Mouse (Mus musculus) stomach, embryonic 16.5 days (tissue): ENCODE results near the gene Slc5a3. TPM values are rescaled to one million over a fixed set of nuclear protein-coding genes. Genes with fewer than 3 reads are reported as not detected.

ENCODE experiments used
- ATAC-seq: fragments of 200-750 bp; cut with Nextera tagmentation; 2 replicates; pipeline ENCODE4 v1.8.0; 2017; ENCODE audit warnings: moderate number of reproducible peaks, moderate TSS enrichment; ENCODE audit not compliant: insufficient read depth, low FRiP score
- H3K27ac ChIP-seq: fragments of 300-500 bp; sonication (generic); 2 replicates; pipeline ENCODE4 v1.5.1; 2014; ENCODE audit warnings: low read length
- H3K27me3 ChIP-seq: fragments of 300-500 bp; sonication (generic); 2 replicates; pipeline ENCODE4 v1.6.1; 2014; ENCODE audit warnings: low read length, control low read depth, mixed read lengths; ENCODE audit not compliant: control insufficient read depth, insufficient read depth
- H3K36me3 ChIP-seq: fragments of 300-500 bp; sonication (generic); 2 replicates; pipeline ENCODE4 v1.6.1; 2014; ENCODE audit warnings: low read length; ENCODE audit not compliant: control insufficient read depth, insufficient read depth
- H3K4me1 ChIP-seq: fragments of 300-500 bp; sonication (generic); 2 replicates; pipeline ENCODE4 v1.6.1; 2014; ENCODE audit warnings: low read length, control low read depth, mixed read lengths; ENCODE audit not compliant: control insufficient read depth, insufficient read depth
- H3K4me2 ChIP-seq: fragments of 300-500 bp; sonication (generic); 2 replicates; pipeline ENCODE4 v1.6.1; 2014; ENCODE audit warnings: low read depth, low read length, mixed read lengths
- H3K4me3 ChIP-seq: fragments of 300-500 bp; sonication (generic); replicated peaks from 2 replicates; pipeline ENCODE4 v1.5.1; 2014; ENCODE audit warnings: mild to moderate bottlenecking, low read length
- H3K9ac ChIP-seq: fragments of 300-500 bp; sonication (generic); 2 replicates; pipeline ENCODE4 v1.6.1; 2014; ENCODE audit warnings: low read length
- H3K9me3 ChIP-seq: fragments of 300-500 bp; sonication (generic); replicated peaks from 2 replicates; pipeline ENCODE4 v1.6.1; 2016; ENCODE audit warnings: low read length, control low read depth; ENCODE audit not compliant: control insufficient read depth
- WGBS: fragments of 180-500 bp; shearing (Covaris S2); extraction: QIAGEN DNeasy Blood & Tissue Kit; methylation state at CpG from one replicate; pipeline ENCODE4 v1.1.7; 2014; 5-methylcytosine and 5-hydroxymethylcytosine counted together
- polyA plus RNA-seq: library from polyadenylated mRNA; unstranded; fragments of >200 nt; fragmentation: Nextera tagmentation; extraction: Ambion mirVana; gene quantifications from 2 replicates; pipeline ENCODE4 v1.2.1, GENCODE M21; 2015

The Slc5a3 gene
- polyA plus RNA-seq, 1 experiment from 2014 or later: 5.1 TPM

GRCm38 (mm10) chr16:92127666-92128065 is 69.5 kb downstream of the Slc5a3 start:
- no peak overlapping the region for H3K9ac ChIP-seq
- H3K27me3 ChIP-seq: no peaks in the 10 kb centered on the region
- ATAC-seq: no peak
- no peaks in the 10 kb centered on the region for H3K4me1 ChIP-seq
- WGBS: 85% methylated on average over 5 of the region's 5 CpGs
- no peak overlapping the region for H3K27ac ChIP-seq
- H3K36me3 ChIP-seq: no peaks in the 10 kb centered on the region
- peaks cover 6% of the 10 kb centered on the region; the same call in 1 of the 2 replicates for H3K9me3 ChIP-seq
- H3K4me3 ChIP-seq: no peak overlapping the region
- H3K4me2 ChIP-seq: no peak overlapping the region

DNA sequence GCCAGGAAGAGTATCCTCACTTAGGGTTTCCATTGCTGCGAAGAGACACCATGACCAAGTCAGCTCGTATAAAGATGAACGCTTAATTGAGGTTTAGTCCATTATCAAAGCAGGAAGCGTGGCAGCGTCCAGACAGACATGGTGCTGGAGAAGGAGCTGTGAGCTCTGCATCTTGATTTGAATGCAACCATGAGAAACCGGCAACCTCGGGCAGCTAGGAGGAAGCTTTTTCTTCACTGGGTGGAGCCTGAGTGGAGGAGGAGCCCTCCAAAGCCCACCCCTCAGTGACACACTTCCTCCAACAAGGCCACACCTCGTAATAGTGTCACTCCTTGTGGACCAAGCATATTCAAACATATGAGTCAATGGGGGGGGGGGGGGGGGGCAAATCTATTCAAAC is 71.7 kb downstream of the Slc5a3 start:
- ATAC-seq: no peak
- Histone ChIP-seq H3K4me1 (no peaks in the 10 kb centered on the region), H3K27ac (no peak overlapping the region), H3K4me3 (no peak overlapping the region), H3K27me3 (no peaks in the 10 kb centered on the region), H3K4me2 (no peak overlapping the region), H3K36me3 (no peaks in the 10 kb centered on the region), H3K9me3 (no peaks in the 10 kb centered on the region), H3K9ac (no peak overlapping the region)
- 83% methylated on average over 8 of the region's 8 CpGs for WGBS

DNA sequence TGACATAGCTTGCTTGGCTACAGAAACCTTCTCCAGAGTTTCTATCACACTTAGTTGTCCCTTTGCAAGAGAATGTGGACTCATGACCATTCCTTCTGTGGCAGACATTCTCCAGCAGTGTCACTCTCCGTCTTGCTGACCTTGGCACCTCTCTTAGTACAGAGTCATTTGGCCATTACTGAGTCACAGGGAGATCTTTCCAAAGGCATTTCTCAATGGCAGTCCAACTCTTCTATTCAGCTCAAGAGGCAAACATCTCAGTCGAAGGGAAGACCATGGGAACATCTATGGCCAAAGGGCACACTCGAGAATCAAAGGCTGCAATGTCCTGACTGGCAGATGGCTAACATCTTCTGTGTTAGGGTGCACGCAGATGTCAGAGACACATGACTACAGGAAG is 74.4 kb downstream of the Slc5a3 start:
- Histone ChIP-seq H3K9ac (no peak overlapping the region), H3K9me3 (no peaks in the 10 kb centered on the region), H3K27me3 (no peaks in the 10 kb centered on the region), H3K27ac (no peak overlapping the region), H3K4me3 (no peak overlapping the region), H3K4me1 (no peaks in the 10 kb centered on the region), H3K36me3 (no peaks in the 10 kb centered on the region), H3K4me2 (no peak overlapping the region)
- 82% methylated on average over 4 of the region's 4 CpGs for WGBS
- ATAC-seq: no peak

GRCm38 (mm10) chr16:92134148-92134764 is 76.1 kb downstream of the Slc5a3 start:
- Histone ChIP-seq H3K4me1 (no peaks in the 10 kb centered on the region), H3K27me3 (no peaks in the 10 kb centered on the region), H3K27ac (no peak overlapping the region), H3K36me3 (no peaks in the 10 kb centered on the region), H3K4me3 (no peak overlapping the region), H3K9ac (no peak overlapping the region), H3K9me3 (no peaks in the 10 kb centered on the region), H3K4me2 (no peak overlapping the region)
- 77% methylated on average over 11 of the region's 11 CpGs for WGBS
- no peak for ATAC-seq

- Histone ChIP-seq H3K4me2 (no peak overlapping the region), H3K4me1 (no peaks in the 10 kb centered on the region), H3K9ac (no peak overlapping the region), H3K9me3 (no peaks in the 10 kb centered on the region), H3K4me3 (no peak overlapping the region), H3K27me3 (no peaks in the 10 kb centered on the region), H3K36me3 (no peaks in the 10 kb centered on the region), H3K27ac (no peak overlapping the region)
- WGBS: 92% methylated on average over 15 of the region's 15 CpGs
- no peak for ATAC-seq
Observed at GRCm38 (mm10) chr16:92136275-92136674, 78.2 kb downstream of the Slc5a3 start.

Other genes starting within 250 kb of the Slc5a3 start
- gene Mrps6, start 52 bp upstream of the Slc5a3 start, polyA plus RNA-seq: 72.9 and 77.0 TPM in 2 replicates
- gene Gm49711, start within 50 bp of the Slc5a3 start, polyA plus RNA-seq: not detected in 2 replicates
- gene Kcne2, start 234.1 kb downstream of the Slc5a3 start, polyA plus RNA-seq: 5.1 and 6.0 TPM in 2 replicates
- gene Smim11, start 243.0 kb downstream of the Slc5a3 start, polyA plus RNA-seq: 120 and 153 TPM in 2 replicates